Mouse (Mus musculus) stomach, embryonic 16.5 days (tissue): Measurements from ENCODE around the gene Foxj3. TPM values are rescaled to one million over a fixed set of nuclear protein-coding genes. Genes with fewer than 3 reads are reported as not detected.
A peak's percentile ranks its signal among the peaks of the same experiment; 100 is the strongest.

ENCODE experiments used
- ATAC-seq: fragments of 200-750 bp; cut with Nextera tagmentation; 2 replicates; pipeline ENCODE4 v1.8.0; 2017; ENCODE audit warnings: moderate number of reproducible peaks, moderate TSS enrichment; ENCODE audit not compliant: insufficient read depth, low FRiP score
- H3K27ac ChIP-seq: fragments of 300-500 bp; sonication (generic); 2 replicates; pipeline ENCODE4 v1.5.1; 2014; ENCODE audit warnings: low read length
- H3K27me3 ChIP-seq: fragments of 300-500 bp; sonication (generic); 2 replicates; pipeline ENCODE4 v1.6.1; 2014; ENCODE audit warnings: low read length, control low read depth, mixed read lengths; ENCODE audit not compliant: control insufficient read depth, insufficient read depth
- H3K36me3 ChIP-seq: fragments of 300-500 bp; sonication (generic); 2 replicates; pipeline ENCODE4 v1.6.1; 2014; ENCODE audit warnings: low read length; ENCODE audit not compliant: control insufficient read depth, insufficient read depth
- H3K4me1 ChIP-seq: fragments of 300-500 bp; sonication (generic); 2 replicates; pipeline ENCODE4 v1.6.1; 2014; ENCODE audit warnings: low read length, control low read depth, mixed read lengths; ENCODE audit not compliant: control insufficient read depth, insufficient read depth
- H3K4me2 ChIP-seq: fragments of 300-500 bp; sonication (generic); 2 replicates; pipeline ENCODE4 v1.6.1; 2014; ENCODE audit warnings: low read depth, low read length, mixed read lengths
- H3K4me3 ChIP-seq: fragments of 300-500 bp; sonication (generic); replicated peaks from 2 replicates; pipeline ENCODE4 v1.5.1; 2014; ENCODE audit warnings: mild to moderate bottlenecking, low read length
- H3K9ac ChIP-seq: fragments of 300-500 bp; sonication (generic); 2 replicates; pipeline ENCODE4 v1.6.1; 2014; ENCODE audit warnings: low read length
- H3K9me3 ChIP-seq: fragments of 300-500 bp; sonication (generic); replicated peaks from 2 replicates; pipeline ENCODE4 v1.6.1; 2016; ENCODE audit warnings: low read length, control low read depth; ENCODE audit not compliant: control insufficient read depth
- WGBS: fragments of 180-500 bp; shearing (Covaris S2); extraction: QIAGEN DNeasy Blood & Tissue Kit; methylation state at CpG from one replicate; pipeline ENCODE4 v1.1.7; 2014; 5-methylcytosine and 5-hydroxymethylcytosine counted together
- polyA plus RNA-seq: library from polyadenylated mRNA; unstranded; fragments of >200 nt; fragmentation: Nextera tagmentation; extraction: Ambion mirVana; gene quantifications from 2 replicates; pipeline ENCODE4 v1.2.1, GENCODE M21; 2015

Foxj3 gene
- polyA plus RNA-seq, 1 experiment from 2014 or later: 18.9 TPM

DNA sequence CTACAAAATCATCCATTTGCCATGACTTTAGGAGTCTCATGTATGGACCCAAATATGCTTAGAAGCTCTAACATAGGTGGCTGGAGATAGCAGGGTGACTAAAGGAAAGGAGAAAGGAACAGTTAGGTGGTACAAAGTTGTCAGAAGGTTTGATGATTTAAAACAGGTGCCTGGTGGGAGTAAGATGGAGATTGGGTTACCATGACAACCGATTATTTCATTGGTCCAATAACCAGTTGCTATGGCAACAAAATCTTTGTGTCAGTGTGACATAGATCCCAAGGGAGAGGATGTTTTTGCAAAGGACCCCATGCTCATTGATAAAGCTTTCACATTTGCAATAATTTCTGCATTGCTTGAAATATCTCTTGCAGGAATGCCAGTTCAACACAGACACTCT is 12.8 kb upstream of the Foxj3 start:
- no peaks in the 10 kb centered on the region for H3K27me3 ChIP-seq
- no peak overlapping the region for H3K27ac ChIP-seq
- no peak overlapping the region for H3K4me2 ChIP-seq
- WGBS: 78% methylated on average over 1 of the region's 1 CpGs
- ATAC-seq: no peak
- no peaks in the 10 kb centered on the region for H3K9me3 ChIP-seq
- no peaks in the 10 kb centered on the region for H3K4me1 ChIP-seq
- no peak overlapping the region for H3K9ac ChIP-seq
- H3K36me3 ChIP-seq: no peaks in the 10 kb centered on the region
- H3K4me3 ChIP-seq: no peak overlapping the region

- no peaks in the 10 kb centered on the region for H3K27me3 ChIP-seq
- H3K9me3 ChIP-seq: no peaks in the 10 kb centered on the region
- ATAC-seq: no peak
- H3K9ac ChIP-seq: no peak overlapping the region
- no peaks in the 10 kb centered on the region for H3K4me1 ChIP-seq
- no peak overlapping the region for H3K4me3 ChIP-seq
- WGBS: 89% methylated on average over 2 of the region's 2 CpGs
- no peaks in the 10 kb centered on the region for H3K36me3 ChIP-seq
- H3K4me2 ChIP-seq: no peak overlapping the region
- no peak overlapping the region for H3K27ac ChIP-seq
Measured at GRCm38 (mm10) chr4:119524466-119524865, 12.3 kb upstream of the Foxj3 start.

- Histone ChIP-seq H3K9ac (no peak overlapping the region), H3K4me1 (no peaks in the 10 kb centered on the region), H3K4me2 (no peak overlapping the region), H3K27ac (no peak overlapping the region), H3K36me3 (no peaks in the 10 kb centered on the region), H3K9me3 (no peaks in the 10 kb centered on the region), H3K4me3 (no peak overlapping the region), H3K27me3 (no peaks in the 10 kb centered on the region)
- ATAC-seq: no peak
Measured at GRCm38 (mm10) chr4:119526329-119526845, 10.4 kb upstream of the Foxj3 start.

- H3K36me3 ChIP-seq: no peaks in the 10 kb centered on the region
- H3K4me3 ChIP-seq: no peak overlapping the region
- no peak overlapping the region for H3K27ac ChIP-seq
- H3K27me3 ChIP-seq: no peaks in the 10 kb centered on the region
- no peak overlapping the region for H3K9ac ChIP-seq
- no peak for ATAC-seq
- H3K4me2 ChIP-seq: no peak overlapping the region
- WGBS: 63% methylated on average over 2 of the region's 2 CpGs
- H3K9me3 ChIP-seq: no peaks in the 10 kb centered on the region
- H3K4me1 ChIP-seq: no peaks in the 10 kb centered on the region
Measured at GRCm38 (mm10) chr4:119531813-119532212, 5.0 kb upstream of the Foxj3 start.

GRCm38 (mm10) chr4:119535103-119535502 is 1.7 kb upstream of the Foxj3 start:
- H3K36me3 ChIP-seq: no peaks in the 10 kb centered on the region
- ATAC-seq: no peak
- H3K4me2 ChIP-seq: no peak overlapping the region
- H3K9ac ChIP-seq: no peak overlapping the region
- WGBS: 27% methylated on average over 4 of the region's 4 CpGs
- H3K4me3 ChIP-seq: no peak overlapping the region
- H3K27me3 ChIP-seq: no peaks in the 10 kb centered on the region
- H3K27ac ChIP-seq: no peak overlapping the region
- H3K4me1 ChIP-seq: no peaks in the 10 kb centered on the region
- no peaks in the 10 kb centered on the region for H3K9me3 ChIP-seq

DNA sequence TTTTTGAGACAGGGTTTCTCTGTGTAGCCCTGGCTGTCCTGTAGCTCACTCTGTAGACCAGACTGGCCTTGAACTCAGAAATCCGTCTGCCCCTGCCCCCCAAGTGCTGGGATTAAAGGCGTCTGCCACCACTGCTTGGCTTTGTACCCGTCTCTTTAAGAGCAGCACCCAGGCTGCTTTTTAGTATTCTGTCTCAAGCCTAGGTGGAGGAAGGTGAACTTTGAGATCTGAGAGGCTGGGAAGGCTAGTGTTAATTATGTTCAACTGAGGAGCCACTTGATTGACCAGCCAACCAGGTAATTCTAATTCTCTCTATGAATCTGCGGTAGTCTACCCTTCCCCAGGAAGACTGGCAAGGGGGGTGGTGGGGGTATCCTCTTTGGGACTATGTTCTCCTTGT is 632 bp downstream of the Foxj3 start:
- Histone ChIP-seq H3K4me1 (peaks cover 6% of the 10 kb centered on the region), H3K27ac (no peak overlapping the region), H3K27me3 (no peaks in the 10 kb centered on the region), H3K9me3 (no peaks in the 10 kb centered on the region), H3K4me3 (no peak overlapping the region), H3K4me2 (no peak overlapping the region), H3K9ac (no peak overlapping the region), H3K36me3 (no peaks in the 10 kb centered on the region)
- WGBS: 87% methylated on average over 4 of the region's 4 CpGs
- ATAC-seq: no peak

DNA sequence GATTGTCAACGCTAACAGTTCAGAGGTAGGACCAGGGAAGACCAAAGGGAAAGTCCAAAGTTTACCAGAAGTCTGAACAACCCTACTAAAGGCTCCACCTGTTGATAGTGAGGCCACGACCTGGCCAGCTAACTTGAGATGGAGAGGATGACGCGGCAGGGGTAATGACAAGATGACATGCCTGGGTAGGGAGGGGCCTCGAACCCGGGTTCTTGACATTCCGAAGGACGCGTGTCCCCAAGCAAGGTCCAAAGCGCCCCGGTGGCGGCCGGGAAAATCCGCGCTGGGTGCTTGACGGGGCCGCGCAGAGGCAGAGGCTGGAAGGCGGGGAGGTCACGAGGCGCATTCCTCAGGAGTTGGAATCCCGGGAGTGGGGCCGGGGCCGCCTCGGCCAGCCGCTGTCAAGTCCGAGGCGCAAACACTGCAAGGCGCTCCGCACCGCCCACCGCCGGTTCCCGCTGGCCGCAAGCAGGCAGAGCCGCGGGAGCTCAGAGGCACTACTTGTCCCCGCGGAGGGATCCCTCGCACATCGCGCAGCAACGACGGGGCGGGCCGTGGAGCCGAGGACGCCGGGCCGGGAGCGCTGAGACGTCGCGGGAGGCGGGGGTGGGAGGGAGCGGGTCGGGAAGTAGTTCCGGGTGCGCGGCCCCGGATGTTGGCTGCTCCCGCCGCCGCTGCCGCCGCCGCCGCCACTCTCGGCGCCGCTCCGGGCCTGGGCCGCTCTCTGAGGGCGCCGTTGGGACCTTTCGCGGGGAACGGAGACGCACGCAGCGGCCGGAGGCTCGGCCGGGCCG is 2.4 kb downstream of the Foxj3 start, which contains the start of gene Frg2f1:
Gene Frg2f1, minus strand, starts transcription at position 499 of the 794 bp plus-strand sequence.
- no peaks in the 10 kb centered on the region for H3K36me3 ChIP-seq
- ATAC-seq: peak; percentile 92

DNA sequence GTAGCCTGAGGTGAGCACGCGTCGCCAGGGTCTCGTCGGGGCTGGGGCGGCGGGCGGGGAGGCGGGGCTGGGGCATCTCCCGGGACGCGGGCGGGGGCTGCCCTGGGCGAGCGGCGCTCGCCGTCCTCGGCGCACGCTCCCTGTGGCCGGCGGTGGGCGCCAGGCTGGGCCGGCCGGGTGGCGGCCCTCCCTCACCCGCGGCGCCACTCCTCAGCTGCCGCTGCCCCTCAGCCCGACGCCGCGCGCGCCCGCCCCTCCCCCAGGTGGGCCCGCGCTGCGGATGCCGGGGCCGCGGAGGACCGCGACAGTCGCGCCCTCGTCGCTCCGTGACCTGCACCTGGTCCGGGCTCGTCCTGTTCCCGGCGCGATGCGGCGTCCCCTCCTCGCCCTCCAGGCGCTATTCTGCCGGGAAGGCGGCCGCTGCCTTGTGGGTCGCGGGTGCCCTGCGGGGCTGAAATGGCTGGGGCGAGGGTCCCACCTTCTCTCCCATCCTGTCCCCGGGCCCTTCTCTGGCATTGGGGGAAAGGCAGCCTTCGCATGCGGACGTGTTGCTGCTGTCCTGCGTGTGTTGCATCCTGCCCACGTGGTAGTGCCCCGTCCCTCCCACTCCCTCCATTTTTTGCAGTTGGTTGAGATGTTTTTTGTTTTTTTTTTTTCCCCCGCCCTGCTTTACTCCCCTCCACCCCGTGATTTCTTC is 3.2 kb downstream of the Foxj3 start:
- WGBS: under 1% methylated on average over 76 of the region's 76 CpGs
- Histone ChIP-seq H3K27me3 (no peaks in the 10 kb centered on the region), H3K9ac (peak overlapping the region; percentile 99), H3K4me1 (peaks cover 6% of the 10 kb centered on the region), H3K27ac (peak overlapping the region; percentile 97), H3K36me3 (no peaks in the 10 kb centered on the region), H3K4me2 (peak overlapping the region; percentile 78), H3K9me3 (no peaks in the 10 kb centered on the region), H3K4me3 (peak overlapping the region; percentile 84)
- peak; percentile 79 for ATAC-seq

More for the DNA sequence above, 2.4 kb downstream of the Foxj3 start, which contains the start of gene Frg2f1:
- peak within 1 kb of the TSS; percentile 97 for H3K27ac ChIP-seq
- peaks cover 6% of the 10 kb centered on the region for H3K4me1 ChIP-seq
- no peaks in the 10 kb centered on the region for H3K9me3 ChIP-seq
- peak within 1 kb of the TSS; percentile 78 for H3K4me2 ChIP-seq
- H3K9ac ChIP-seq: peak within 1 kb of the TSS; percentile 99
- peak within 1 kb of the TSS; percentile 84 for H3K4me3 ChIP-seq
- H3K27me3 ChIP-seq: no peaks in the 10 kb centered on the region
- under 1% methylated on average over 72 of the region's 85 CpGs for WGBS

- Histone ChIP-seq H3K27me3 (no peaks in the 10 kb centered on the region), H3K36me3 (no peaks in the 10 kb centered on the region), H3K9ac (peak overlapping the region; percentile 99), H3K27ac (peak overlapping the region; percentile 97), H3K4me2 (peak overlapping the region; percentile 78), H3K4me1 (peaks cover 6% of the 10 kb centered on the region), H3K4me3 (peak overlapping the region; percentile 84), H3K9me3 (no peaks in the 10 kb centered on the region)
- no peak for ATAC-seq
- 2% methylated on average over 10 of the region's 10 CpGs for WGBS
Measured at GRCm38 (mm10) chr4:119540533-119540890, 3.7 kb downstream of the Foxj3 start.
